Mouse (Mus musculus): ENCODE results near the gene Gm11985.

Gene Gm11985

DNA sequence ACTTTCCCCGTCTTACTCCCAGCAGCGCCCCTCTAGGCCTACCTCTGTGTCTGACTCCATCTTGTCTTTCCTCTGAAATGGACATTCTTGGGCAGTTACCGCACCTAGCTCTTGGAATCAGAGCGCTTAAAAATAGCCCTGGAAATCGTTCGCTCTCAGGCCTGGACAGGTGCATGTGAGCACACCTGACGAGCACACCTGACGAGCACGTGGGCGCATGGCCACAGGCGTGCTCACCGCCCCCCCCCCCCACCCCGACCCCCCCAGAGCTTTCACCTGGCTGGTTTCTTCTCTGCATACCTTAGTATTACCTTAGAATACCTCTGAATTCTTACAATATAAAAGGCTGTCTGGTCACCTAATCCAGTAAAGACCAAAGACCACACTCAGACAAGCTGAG is at the start of gene Gm11985:
Gm11985 (minus strand) TSS at position 101 of the 400 bp plus-strand sequence.
- in situ Hi-C loops (cut with MboI, MseI) = no loop called here

DNA sequence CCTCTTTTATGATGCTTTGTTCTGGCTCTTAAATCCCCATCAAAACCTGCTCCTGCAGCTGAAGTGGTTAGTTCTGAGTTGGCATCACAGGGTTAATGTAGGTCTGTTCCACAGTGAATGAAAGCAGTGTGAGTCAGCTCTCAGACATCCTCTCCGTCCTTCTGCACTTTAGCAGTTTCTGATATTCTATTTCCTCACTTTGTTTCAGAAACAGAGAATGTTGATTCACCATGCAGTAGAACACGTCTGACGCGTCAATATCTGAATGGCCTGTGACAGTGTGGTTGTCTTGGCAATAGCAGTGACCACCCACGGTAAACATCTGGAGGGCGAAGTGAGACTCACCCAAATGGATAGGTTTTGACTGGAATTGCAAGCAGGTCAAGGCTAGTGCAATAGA is 49.3 kb upstream of the Gm11985 start:
- in situ Hi-C loops (cut with MboI, MseI) = no loop called here

DNA sequence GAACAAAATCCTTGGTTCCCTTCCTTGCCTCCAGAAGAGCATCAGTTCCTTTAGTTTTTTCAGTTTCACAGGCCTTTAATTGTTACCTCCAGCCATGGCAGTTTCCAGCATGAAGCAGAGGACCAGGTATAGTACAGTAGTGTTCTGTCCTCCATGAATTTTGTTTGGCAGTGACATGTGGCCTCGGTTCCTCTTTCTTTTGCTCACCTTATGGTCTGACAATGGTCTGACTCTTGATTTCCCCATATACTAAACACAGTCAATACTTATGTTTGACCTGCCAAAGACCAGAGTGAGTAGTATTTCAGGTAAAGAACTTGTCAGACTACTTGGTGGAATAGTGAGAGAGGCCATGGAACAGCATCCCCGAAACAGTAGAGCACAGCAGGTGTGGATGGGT is 48.4 kb upstream of the Gm11985 start:
- in situ Hi-C loops (cut with MboI, MseI) = no loop called here

DNA sequence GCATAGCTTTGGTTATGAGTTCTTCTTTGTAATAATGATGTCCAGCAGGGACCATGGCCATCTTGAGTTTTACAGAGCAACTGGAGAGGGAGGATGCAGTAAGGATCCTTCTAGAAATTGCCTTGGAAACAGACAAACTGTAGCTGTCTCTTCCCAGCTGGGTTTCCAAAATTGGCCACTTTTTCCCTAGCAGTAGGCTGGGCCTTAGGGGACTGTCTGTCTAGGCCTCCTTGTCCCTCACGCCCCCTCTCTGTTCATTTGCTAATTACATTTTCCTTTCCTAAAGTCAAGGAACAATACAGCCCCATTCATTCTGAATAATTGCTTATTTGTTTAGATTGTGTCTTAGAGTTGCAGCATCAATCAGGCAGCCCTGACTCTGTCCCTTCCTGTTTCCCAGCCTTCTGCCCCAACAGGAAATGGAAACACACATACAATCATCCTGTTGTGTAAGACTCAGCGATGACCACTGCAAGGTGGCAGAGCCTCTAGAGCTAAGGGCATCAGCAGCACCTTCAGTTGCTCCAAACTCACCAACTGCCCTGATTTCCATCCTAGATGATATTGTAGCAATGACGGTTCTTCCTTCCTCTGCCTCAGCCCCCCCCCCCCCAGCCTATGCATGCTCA is 46.7 kb upstream of the Gm11985 start:
- in situ Hi-C loops (cut with MboI, MseI) = no loop called here

DNA sequence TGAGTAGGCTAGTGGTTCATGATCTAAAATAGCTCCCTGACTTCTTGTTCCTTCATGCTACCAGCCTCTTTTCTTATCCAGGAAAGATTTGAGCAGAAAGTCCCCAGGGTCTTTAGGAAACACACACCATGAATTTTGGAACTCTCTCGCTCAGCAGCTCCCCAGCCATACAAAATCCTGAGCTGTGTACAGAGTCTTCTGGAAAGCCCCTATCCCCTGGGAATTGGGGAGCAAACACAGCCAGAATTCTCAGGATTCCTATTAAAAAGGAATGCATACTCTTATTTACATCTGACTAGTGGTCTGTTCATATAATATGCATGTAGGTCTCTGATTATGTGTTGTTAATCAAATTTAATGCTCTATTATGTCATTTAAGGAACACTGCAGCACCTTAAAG is 46.1 kb upstream of the Gm11985 start:
- in situ Hi-C loops (cut with MboI, MseI) = no loop called here

DNA sequence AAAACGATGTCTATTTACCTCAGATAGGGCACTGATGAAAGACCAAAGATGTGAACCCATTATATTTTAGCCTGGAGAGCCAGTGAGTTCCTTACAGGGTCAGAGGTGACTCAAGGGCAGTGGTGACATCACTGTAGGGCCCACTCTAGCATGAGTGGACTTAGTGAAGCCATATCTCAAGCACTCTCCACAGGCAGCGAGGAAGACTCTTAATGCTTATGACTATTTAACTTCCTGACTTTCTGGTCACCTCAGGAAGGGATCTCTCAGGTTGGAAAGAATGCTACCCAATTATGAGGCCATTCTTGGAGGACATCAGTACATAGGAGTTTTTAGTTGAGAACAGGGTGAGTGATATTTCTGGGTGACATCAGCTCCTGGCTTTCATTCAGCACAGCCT is 45.0 kb upstream of the Gm11985 start:
- in situ Hi-C loops (cut with MboI, MseI) = no loop called here

DNA sequence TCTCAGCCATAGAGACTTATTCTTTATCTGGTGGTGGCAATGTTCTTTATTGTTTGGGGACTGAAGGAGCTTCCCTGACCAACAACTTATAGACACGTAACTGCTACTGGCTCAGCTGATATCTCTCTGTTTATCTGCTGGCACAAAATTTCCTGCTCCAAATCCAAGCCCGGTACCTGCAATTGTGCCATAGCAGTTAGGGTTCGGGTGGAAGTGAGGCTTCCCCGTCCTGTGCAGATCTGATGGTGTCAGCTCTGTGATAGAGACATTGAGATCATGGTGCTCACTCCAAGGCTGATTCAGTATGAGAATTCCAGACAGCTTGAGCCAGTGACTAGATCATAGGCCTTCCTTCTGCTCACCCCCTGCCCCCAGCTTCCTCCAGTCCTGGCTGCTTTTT is 43.6 kb upstream of the Gm11985 start:
- in situ Hi-C loops (cut with MboI, MseI) = no loop called here

DNA sequence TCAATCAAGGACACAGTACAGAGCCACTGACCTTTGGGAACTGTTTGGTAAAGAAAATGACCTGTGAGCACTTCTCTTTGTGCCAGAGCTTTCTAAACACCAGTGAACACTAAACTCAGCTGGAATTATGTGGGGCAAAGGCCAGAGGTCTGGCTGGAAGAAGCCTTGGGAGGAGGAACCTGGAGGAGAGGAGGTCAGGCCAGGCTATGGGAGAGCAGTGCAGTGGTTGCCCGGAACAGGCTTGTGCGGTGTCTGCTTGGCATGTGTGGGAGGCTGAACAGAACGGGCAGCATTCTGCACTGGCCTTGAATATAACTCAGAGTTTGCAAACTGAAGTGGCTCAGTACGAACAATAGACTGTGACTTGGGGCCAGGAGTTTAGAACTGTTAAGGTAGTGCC is 41.6 kb upstream of the Gm11985 start:
- in situ Hi-C loops (cut with MboI, MseI) = no loop called here

DNA sequence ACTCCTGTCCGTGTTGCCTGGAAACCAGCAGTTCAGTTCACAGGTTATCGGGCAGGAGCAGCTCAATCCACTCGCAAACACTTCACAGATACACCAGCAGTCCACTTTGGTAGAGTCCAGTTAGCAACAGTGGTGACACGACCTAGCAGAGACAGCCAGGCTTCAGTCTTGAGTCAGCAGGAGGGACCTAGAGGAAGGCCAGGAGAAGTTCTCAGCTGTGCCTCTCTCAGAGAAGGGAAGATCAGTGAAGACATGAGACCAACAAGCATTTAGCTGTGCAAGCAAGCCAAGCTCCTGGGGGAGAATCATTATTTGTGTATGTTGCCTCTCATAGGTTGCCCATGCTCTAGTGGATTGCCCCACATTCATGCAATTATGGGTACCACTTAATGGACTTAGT is 39.7 kb upstream of the Gm11985 start:
- in situ Hi-C loops (cut with MboI, MseI) = no loop called here

DNA sequence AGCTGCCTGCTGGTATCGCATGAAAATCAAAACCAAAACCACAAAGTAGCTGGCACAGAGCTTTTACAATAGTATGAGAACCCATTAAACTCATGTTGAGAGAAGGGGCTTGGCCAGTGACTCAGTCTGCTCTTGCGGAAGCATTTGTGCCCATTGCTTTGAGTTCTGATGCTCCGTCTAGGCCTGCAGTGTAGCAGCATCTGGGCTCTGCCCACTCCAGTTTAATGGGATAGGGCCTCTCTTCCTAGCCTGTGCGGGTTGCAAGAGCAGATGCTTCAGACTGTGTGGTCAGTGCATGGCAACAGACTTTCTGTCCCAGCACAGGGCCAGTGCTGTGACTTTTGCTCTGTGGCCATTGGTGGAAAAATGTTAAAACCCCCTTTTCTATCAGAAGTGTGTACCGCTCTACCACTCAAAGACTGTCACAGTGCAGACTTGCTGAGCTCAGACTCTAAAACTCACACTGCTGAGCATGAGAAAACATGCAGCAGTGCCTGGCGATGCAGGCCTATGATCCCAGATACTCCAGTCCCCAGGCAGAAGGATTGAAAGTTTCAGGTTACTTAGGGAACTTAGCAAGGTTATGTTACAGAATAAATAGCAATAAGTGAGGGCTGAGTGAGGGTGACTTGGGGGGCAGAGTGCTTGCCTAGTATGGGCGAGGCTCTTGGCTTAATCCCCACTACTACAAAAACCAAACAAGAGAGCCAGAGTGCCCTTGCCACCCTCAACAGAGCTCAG is 38.6 kb upstream of the Gm11985 start:
- in situ Hi-C loops (cut with MboI, MseI) = no loop called here

DNA sequence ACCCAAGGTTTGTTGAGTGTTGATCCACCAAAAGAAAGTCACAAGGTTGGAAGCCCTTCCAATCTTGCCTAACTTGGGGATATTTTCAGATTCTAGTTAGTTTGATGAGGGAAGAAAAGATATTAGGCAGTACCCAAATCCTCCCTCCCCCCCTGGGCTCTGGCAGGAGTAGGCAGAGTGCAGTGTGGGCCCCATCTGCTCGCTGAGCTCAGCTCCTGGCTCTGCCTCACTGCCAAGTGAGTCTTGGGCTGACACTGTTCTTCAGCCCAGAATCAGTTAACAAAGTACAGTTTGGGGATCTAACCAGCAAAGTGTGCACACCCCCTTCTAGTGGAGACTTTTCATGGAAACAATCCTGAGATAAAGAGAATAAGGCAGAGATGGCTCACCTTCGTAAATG is 37.8 kb upstream of the Gm11985 start:
- in situ Hi-C loops (cut with MboI, MseI) = no loop called here

DNA sequence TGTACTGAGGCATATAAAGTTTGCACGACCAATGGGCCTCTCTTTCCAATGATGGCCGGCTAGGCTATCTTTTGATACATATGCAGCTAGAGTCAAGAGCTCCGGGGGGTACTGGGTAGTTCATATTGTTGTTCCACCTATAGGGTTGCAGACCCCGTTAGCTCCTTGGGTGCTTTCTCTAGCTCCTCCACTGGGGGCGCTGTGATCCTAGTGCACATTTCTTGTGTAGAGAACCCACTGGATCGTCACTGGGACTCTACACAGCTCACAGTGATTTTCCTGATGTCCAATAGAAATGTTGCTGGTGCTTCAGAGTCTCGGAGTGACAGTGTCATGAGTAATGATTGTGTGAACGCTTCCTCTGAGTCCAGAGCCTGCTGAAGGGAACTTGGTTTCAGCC is 33.5 kb upstream of the Gm11985 start:
- in situ Hi-C loops (cut with MboI, MseI) = loop anchor here (5.0 kb wide), 1 partner anchor 1175 kb away; no protein-coding TSS in a partner anchor

DNA sequence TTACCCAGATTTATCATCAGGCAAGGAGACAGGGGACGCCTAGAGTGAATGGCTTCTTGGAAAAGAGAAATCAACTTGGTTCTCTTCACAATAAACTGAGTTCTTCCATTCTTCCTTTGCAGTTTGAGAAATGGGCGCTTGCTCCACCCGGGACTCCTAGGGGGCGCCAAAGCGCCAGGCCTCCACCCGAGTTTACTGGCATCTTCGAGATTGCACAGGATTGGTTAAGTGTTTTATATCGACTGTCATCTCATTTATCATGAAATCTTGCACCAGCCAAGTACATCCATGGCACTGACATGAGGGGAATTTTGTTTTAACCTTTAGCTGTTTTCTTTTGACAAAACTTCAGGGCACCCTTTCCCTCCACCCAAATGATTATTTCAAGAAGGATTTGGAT is 27.3 kb upstream of the Gm11985 start:
- in situ Hi-C loops (cut with MboI, MseI) = no loop called here

DNA sequence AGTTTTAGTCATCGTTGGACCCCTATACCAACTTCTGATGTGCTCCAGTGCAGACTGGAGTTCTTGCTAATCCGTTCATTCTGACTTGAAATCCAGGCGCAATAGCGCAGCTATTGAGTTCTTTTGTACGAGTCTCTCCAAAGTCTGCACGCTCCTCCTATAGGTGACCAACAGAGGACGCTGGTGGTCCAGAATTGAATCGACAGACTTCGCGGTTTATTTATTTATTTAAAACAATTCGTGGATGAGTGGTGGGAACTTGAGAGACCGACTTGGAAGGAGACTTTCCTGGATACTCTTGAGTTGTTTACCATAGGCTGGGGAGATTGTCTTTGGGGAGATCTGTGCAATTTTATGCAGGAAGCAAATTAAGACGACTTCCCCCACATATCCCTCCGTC is 26.4 kb upstream of the Gm11985 start:
- in situ Hi-C loops (cut with MboI, MseI) = no loop called here

DNA sequence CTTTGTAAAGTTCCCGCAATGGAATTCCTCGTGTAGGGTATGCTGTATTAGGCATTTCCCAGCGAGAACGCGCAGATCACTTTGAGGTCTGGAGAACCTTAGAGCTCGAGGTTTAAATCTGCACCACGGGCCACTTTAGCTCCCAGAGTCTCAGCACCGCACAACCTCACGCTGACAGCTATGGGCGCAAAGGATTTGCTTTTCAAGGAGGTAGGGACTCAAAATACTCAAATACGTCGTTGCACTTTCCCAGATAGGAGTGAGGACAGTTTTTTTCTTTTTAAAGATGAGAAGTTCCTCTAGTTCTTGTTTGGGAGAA is 25.9 kb upstream of the Gm11985 start:
- in situ Hi-C loops (cut with MboI, MseI) = no loop called here

DNA sequence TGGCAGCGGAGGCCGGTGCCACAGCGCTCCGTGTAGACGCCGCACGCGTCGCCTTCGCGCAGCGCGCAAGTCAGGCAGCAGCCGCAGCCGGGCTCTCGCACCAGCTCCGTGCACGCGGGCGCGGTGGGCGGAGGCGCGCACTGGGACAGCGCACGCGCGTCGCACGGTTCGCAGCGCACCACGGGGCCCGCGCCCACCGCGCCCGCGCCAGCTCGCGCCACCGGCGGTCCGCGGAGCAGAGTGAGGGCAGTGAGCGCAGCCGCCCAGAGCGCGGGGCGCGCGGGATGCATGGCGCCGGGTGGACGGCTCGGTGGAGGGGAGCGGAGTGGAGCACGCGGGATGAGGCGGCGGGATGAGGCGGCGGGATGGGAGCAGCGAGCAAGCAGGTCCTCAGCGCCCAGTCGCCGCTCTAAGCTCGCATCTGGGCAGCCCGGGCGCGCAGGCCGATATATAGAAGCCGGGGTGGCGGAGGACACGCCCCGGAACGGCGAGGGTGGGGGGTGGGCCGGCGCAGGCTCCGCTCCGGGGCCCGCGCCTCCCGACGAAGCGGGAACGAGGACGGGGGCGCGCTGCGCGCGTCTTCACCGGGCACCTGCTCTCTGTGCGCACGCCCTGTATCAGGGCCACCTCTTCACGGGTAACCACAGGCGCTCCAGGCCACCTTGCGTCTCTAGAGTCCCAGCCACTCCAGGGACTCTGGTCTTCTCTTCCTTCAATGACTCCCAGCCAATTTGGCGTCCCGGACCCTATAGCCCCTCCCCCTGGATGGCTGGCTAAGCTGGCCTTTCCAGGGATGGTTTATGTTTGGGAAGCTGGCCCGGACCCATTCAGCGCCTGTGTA is 25.4 kb upstream of the Gm11985 start, which contains the start of gene Igfbp3:
Igfbp3 (minus strand) TSS at position 423 of the 841 bp plus-strand sequence.
- in situ Hi-C loops (cut with MboI, MseI) = no loop called here

DNA sequence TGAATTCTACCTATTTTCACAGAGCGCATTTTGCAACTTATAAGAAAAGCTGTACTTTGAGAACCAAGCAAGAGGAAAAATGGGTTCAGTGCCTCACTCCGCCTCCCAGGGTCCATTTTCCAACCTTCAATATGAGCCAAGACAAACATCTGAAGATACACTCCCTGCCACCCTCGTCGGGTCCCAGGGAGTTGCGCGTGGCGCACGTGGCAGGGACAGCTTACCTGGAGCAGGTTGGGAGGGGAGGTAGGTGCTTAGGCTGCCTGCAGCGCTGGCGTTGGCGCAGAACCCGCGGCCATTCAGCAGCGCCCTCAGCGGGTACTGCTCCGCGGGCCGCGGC is 24.8 kb upstream of the Gm11985 start:
- in situ Hi-C loops (cut with MboI, MseI) = no loop called here

DNA sequence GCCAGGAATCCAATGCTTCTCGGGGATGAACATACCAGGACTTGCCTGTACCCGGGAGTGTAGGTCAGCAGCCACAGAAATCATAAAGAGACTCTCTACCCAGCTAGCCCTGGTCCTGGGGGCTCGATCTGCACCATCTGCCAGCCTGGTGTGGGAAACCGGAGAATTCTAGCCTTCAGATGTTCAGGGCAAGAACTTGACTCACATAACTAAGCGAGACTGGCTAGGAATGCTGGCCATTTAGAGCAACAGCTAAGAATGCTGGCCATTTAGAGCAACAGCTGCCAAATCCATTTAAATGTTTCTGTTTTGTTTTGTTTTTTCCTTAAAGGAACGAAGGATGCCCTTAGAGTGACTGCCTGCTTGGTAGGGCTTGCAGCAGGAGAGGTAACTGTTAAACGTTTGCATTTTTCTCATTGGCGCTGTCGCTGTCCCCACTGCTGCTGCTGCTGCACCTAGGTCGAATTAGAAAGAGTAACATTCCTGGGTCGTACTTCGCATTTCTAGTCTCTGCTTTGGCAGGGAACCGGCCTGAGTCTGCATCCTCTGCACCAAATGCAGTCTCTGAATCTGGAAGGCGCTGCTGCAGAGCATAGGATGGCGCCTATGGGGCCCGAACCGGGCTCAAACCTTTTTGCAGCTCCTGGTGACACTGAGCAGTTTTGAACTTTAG is 23.9 kb upstream of the Gm11985 start:
- in situ Hi-C loops (cut with MboI, MseI) = no loop called here

DNA sequence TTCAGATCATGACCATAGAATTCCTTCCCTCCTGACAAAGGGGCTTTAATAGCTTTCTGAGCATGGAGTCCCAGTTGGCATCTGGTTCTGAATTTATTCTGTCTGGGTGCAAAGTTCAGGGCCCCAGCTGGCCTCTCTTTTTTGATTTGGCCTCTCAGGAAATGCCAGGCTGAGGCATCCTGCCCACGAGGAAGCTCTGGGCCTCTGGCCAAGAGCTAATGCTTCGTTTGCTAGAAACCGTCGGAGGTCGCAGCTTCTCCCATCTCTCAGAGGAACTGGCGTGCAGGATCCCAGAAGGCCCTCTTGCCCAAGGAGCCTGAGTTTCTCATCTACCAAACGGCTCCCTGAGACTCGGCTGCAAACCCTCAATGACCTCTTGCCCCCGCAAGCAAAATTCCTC is 22.8 kb upstream of the Gm11985 start:
- in situ Hi-C loops (cut with MboI, MseI) = no loop called here

DNA sequence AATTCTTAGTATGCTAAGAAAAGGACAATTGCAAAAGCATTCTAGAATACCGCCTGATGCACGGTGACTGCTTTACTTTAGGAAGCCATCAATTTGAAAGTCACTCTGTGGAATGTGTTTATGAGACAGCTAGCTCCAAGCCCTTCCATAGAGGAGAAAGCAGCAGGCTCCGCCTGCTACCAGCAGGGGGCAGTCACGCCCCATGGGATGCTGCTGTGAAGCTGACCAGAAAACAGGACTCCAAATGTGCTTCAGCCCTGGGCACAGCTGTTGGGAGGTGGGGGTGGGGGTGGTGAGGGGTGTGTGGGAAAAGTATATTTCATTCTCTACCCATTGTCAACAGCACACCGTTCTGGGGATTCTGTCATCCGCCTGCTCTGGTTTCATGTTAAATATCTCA is 22.0 kb upstream of the Gm11985 start:
- in situ Hi-C loops (cut with MboI, MseI) = no loop called here

DNA sequence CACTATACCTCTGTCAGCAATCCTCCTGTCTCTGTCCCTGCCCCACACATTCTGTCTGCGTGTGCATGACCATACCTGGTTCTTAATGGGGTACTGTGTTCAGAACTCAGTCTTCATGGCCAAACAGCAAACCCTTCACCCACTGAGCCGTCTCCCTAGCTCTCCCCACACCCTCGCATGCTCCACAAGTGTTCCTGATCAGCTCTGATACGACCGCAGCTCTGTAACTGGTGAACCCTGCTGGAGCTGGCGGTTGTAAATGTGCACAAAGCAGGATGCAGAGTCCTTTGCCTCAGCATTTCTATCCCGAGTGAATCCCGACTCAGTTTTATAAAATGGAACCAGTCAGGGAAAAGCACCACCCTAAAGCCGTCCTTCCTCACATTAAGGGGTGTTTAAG is 15.5 kb upstream of the Gm11985 start:
- in situ Hi-C loops (cut with MboI, MseI) = loop anchor here (5.0 kb wide), 1 partner anchor 1038 kb away; no protein-coding TSS in a partner anchor

DNA sequence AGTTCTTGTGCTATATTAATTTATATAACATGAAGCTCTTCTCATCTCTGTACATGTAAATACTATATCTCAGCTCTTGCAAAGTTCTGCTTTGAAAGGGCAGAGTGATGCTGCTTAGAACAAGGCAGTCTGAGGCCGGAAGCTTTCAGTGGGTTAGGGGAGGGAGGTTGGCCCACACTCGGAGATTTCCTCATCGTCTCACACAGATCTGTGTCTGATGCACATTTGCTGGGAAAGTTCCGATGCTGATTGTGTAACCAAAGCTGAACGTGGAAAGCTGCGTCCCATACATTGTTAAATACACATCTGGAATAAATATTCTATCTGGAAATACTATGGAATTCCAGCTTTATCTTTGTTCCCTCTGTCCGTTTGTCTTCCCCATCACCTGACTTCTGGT is 13.8 kb upstream of the Gm11985 start:
- in situ Hi-C loops (cut with MboI, MseI) = loop anchor here (5.0 kb wide), 1 partner anchor 1040 kb away; no protein-coding TSS in a partner anchor
